Mouse (Mus musculus) right cerebral cortex, adult 18-20 months (tissue): ENCODE measurements around the gene Tsks.

Source experiments
- DNase-seq: peaks from one replicate; pipeline ENCODE4 v3.0.0; 2022; ENCODE audit warnings: mixed read lengths

Gene Tsks

DNA sequence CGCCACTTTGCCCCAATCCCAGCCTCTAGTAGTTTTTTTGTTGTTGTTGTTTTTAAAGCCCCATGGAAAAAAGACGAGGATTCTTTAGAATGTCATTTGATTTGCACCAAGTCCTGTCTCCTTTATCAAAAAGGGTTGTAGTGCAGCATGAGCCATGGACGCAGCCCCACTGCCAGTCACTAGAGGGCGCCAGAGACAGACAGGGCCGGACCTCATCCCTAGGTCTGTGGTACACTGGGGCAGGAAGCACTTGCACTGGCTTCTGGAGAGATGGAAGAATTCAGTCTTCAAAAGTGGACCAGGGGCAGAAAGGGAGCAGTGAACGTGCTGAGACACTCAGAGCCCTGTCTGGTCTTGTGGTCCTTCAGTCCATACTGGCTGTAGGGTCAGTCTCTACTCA is 40.1 kb downstream of the Tsks start:
- peak; percentile 76 for DNase-seq

DNA sequence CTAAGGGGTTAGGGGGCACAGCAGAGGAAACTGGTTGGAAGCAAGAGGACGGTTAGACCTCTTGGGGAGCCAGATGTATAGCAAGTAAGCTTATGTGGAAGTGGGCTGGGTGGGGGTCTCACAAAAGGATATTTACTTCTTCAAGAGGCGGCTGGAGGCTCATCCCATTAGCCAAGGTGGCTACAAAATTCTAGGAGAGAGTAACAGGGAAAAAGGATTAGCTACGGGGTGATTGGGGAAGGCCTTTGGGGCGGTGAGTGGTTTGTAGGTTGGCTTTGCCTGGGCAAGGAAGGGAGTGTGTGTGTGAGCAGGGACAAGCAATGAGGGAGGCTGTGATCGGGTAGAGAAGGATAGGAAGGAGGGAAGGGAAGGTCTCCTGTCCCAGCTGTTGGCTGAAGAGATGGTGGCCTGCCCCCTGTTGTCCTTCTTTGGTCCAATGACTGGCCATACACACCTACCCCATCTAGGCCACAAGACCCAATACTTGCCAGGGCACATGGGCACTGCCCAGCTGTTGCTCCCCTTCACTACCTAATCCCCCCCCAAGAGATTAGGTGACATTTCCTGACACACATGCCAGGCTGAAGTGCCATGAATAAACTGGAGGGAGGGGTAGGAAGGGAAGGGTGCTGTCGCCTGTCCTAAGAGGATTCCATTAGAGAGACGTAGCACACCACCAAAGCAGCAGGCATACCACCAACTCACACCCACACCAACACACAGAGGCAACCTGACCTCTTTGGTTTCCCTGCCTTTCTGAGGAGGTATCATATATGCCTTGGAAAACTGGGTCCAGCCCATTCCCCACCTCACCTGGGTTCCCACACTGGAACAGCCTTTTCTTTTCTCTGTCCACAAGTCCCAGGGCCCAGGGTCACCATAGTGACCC is 41.2 kb downstream of the Tsks start:
- DNase-seq, result no peak

DNA sequence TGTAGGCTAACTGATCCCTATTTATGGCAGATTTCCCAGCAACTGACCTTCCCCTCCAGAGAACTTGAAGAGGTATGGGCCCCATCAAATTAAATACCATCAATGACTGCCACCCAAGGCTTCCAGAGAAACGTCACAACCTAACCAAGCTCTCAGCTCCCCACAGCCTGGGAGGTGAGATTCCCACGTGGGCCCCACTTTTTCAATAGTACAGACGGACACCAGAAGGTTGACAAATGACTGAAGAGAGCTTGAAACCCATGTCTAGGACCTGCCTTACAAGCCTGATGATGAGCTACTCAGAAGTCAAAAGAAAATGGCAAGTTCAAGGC is 41.8 kb downstream of the Tsks start:
- DNase-seq, result no peak

DNA sequence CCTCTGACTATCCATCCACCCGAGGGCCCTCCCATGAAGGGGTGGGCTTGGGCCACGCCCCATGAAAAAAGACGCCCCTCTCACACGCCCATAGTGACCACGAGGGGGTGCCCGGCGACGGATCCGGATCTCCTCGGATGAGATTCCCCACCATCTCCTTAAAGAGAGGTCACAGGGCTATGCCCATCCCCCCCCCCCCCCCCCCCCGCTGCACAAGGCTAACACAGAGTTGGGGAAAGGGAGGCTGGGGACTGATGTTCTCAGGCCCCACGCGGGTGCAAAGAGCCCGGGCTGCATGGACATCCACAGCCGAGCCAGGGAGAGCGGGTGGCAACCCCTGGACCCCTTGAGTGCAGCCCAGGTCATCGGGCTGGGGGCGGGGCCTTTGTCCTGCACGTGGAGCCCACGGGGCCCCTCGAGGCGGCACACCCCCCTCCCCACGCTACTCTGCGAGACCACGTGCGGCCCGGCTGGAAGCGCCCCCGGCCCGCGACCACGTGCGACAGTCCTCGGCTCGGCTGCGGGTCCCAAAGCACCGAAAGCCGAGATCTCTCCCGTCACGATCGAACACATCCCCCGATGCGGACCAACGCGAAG is 42.7 kb downstream of the Tsks start:
- peak; percentile 60 for DNase-seq

DNA sequence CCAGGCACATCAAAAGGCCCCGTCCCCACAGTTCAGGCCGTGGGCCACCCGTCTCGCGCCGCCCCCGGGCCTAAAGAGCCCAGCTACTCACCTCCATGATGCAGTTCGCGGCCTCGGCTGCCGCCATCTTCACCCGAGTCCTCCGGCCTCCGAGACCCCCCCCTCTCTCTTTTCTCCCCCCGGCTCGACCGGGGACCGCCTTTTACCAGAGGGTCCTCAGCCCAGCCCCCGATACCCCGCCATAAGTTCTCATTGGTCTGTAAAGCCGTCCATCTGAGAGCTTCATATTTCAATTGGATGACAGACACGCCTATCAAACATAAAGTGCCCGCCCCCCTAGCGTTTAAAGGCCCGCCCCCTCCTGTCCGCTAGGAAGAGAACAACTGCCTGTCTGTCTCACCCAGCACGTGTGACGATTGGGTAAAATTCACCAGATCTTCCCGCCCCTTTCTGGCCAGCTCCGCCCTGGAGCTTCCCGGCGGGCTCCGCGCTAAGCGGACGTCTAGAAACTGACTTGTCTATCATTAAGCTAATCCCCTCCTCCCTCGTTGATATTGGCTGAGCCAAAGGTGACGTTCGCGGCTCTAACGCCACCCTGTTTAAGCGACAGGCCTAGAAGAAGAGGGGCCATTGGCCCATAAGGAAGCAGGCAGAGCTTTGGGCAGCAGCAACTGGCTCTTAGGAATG is 43.3 kb downstream of the Tsks start, which contains the start of gene Prmt1:
Gene Prmt1 (minus strand): TSS at position 377 of the 687 bp plus-strand sequence.
- peak; percentile 100 for DNase-seq

DNA sequence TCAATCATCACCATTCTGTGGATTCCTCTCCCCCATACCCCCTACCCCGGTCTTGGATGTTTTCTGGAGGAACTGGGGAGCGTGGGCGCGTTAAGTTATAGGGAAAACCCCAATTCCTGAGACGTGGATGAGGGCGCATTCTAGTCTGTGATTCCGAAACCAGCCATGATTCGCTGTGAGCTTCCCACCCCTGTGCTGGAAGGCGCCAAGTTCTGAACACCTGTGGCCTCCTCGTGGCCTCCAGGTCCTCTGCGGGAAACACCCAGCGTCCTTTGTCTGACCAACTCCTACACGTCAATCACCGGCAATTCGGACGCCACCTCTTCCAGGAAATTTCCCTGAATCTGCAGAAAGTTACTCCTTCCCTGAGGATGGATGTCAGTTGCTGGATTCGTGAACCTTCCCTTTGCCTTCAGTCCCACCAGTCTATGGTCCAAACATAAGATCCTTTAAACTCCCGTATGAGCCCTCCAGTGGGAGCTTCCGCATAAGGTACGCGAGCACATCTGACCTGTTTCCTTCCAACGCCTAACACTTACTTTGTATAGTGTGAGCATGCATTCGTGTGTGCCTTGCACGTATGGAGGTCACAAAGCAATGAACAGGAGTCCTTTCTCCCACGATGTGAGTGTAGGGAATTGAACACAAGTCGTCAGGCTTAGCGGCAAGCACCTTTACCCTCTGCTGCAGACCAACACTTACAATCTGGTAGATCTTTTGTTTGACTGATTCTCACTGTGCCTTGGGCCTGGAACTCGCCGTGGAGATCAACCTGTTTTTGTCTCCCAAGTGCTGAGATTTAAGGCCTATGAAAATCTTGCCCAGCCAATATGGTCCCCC is 44.1 kb downstream of the Tsks start:
- no peak for DNase-seq

DNA sequence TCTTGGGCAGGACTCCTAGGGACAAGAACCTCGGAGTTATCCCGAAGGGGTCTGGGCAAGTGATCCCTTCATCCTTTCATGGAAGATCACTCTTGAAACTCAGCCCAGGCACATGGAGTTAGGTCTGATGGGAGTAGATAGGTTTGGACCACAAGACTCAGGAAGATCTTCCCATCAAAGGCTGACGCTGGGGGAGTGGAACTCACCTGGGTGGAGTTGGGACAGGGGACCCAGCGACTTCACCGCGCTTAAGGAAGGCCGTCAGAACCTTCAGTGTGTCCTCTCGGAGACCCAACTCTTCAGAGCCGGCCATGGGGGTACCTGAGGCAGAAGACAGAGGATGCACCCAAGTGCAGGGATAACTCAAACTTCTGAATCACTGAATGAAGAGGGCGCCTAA is 53.7 kb downstream of the Tsks start:
- no peak for DNase-seq

DNA sequence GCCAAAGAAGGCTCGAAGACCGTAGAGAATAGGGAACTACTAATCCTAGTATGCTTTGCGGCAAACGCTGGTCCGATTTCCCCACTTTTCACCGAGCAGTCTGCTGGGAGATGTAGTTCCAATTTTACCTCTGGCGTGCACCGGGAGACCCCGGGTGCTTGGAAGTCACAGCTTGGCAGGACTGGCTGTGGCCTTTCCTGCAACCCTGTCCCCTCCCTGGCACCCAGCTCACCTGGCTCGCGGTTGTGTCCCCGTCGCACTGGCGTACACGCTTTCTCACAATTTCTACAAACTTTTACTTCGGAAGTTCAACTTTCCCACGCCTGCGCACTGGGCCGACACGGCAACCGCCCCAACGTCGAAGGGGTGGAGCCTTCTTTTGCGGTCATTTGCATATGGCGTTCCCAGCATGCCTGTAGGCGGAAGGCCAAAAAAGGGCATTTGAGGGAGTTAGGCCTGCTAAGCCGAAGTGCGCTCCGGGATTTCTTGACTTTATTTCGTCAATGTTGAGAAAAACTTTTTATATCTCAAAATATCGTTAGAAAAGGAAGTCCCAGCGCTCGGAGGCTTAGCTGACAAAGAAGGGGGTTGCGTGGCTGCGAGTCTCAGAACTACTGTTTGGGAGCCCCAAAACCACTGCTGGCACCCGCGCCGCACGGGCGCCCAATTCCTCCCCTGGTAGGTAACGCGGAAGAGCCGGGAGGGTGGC is 54.4 kb downstream of the Tsks start, which contains the start of gene Irf3:
Gene Irf3 (plus strand): TSS at position 418 of the 709 bp plus-strand sequence.
- DNase-seq, result peak; percentile 96

DNA sequence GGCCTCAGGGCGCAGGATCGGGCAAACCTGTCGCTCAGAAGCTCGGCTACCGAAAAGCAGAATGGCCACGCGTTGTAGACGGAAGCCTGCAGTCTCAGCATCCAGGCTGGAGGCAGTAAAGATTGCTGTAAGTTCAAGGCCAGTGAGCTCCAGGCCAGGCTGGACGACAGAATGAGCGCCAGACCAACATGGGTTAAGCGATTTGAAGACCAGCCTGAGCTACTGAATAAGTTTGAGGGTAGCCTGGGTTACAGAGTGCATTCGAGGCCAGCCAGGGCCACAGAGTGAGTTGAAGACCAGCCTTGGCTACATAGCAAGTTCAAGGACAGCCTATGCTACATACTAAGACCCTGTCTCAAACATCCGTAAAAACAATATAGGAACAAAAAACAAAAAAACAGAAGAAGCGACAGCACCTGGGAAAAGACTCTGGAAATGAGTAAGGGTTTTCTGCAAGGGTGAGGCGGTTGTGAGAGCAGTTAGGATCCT is 55.0 kb downstream of the Tsks start:
- DNase-seq, result no peak

DNA sequence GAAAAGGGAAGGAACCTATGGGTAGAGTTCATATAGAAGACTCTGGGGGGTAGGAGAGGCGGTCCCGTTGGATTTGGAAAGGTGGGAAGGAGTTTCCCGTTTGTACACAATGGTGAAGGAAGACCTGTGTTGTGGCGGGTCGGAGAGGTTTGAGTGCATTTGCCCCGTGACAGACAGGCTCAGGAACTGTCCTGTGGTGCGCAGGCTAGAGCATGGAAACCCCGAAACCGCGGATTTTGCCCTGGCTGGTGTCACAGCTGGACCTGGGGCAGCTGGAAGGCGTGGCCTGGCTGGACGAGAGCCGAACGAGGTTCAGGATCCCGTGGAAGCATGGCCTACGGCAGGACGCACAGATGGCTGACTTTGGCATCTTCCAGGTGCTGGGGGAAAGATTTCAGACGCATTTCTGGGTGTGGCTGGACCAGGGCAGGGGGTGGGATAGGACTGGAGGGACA is 55.5 kb downstream of the Tsks start, which contains the start of gene Bcl2l12:
Gene Bcl2l12 (minus strand): TSS at position 212 of the 455 bp plus-strand sequence.
- DNase-seq, result no peak

DNA sequence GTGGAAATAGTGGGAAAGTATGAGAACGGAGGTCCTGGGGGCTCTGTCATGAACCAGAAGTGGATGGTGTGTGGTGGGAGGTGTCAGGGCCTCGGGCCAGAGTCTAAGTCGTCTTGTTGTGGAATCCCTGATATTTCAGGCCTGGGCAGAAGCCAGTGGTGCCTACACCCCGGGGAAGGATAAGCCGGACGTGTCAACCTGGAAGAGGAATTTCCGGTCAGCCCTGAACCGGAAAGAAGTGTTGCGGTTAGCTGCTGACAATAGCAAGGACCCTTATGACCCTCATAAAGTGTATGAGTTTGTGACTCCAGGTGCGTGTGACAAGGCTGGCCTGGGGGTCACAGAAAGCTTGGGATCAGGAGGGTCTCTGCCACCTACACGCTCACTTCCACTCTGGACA is 56.7 kb downstream of the Tsks start:
- no peak for DNase-seq

DNA sequence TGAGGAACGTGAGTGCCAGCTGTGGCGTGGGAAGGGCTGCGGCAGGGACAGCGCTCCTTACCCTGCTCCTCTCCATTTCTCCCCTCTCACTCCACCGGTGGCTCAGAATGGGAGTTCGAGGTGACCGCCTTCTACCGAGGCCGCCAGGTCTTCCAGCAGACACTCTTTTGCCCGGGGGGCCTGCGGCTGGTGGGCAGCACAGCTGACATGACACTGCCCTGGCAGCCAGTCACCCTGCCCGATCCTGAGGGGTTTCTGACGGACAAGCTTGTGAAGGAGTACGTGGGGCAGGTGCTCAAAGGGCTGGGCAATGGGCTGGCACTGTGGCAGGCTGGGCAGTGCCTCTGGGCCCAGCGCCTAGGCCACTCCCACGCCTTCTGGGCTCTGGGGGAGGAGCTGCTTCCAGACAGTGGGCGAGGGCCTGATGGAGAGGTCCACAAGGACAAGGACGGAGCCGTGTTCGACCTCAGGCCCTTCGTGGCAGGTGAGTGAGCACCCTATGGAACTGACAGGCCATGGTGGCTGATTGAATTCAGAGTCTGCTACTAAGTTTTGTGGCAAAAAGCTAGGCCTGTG is 57.6 kb downstream of the Tsks start:
- no peak for DNase-seq

DNA sequence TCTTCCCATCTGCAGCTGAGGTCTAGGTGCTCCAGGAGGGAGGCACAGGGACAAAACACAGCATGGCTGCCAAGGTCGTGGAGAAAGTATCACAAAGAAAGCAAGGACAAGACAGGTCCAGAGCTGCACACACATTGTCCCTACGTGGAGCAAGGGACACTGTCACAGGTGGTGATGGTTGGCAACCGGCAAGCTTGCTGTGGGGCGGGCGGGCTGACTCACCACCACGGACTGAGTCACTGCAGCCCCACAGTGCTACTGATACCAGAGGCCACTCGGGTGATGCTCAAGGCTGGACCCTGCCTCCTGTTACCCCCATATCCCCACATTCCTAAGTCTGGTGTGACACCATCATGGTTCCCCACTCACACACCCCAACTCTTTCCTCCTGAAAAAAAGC is 59.4 kb downstream of the Tsks start:
- DNase-seq, result no peak

DNA sequence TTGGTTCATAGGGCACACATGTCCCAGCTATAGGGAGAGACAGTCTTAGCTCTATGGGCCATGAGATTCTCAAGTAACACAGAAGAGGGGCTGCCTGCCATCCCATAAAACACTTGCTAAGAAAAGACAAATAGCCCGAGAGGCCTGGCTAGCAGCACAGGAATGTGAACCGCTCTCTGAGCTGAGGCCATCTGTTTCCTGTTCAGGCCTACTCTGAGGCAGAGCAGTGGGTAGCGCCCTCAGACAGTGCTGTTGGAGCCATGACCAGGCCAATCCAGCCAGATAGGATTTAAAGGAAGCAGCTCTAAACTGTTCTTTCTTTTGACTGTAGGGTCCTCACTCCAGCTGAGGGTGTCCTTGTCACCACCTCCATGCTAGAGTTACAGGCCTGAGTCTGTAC is 61.5 kb downstream of the Tsks start:
- DNase-seq, result no peak

DNA sequence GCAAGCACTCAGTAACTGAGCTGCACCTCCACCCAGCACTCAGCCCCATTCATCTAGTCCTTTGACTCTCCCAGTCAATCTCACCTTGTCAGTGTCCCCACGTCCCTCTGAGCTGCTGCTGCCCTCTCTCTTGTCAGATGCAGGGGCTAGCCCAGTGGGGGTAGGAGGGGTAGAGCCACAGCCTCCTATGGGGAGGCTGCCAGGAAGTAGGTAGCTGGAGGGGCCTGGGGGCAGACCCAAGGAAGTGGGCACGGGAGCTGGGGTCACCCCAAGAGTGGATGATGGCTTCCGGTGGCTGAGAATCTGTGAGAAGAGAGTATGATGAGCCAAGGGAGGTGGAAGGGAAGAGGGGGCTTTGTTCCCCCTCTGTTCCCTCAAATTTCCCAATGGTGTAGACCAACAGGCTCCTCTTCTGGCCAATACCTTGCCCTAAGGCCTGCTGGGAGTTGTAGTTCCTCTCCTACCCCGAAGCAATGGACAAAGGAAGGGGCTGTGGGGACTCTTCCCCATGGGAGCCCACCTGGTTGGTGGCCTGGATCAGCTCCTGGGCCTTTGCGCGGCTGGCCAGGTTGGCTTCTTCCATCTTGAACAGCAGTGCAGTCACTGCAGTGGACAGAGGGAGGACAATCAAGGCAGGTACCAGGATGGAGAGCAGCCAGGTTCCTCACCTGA is 62.5 kb downstream of the Tsks start:
- no peak for DNase-seq

DNA sequence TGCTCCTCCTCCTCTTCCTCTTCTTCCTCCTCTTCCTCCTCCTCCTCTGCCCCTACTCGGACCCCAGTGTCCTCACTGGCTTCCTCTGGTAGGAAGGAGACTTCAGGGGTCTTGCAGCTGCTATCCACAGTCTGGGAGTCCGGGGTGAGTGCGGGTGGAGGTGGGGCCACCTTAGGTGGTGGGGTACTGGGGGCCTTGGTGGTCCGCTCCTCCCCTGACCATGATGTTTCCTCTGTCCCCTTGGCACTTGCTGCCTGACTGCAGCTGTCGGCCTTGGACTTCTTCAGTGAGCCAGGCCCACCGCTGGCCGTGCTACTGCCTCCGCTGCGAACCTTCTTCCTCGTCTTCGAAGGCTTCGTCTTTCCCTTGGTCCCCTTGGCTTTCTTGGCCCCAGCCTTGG is 63.5 kb downstream of the Tsks start:
- DNase-seq, result no peak

DNA sequence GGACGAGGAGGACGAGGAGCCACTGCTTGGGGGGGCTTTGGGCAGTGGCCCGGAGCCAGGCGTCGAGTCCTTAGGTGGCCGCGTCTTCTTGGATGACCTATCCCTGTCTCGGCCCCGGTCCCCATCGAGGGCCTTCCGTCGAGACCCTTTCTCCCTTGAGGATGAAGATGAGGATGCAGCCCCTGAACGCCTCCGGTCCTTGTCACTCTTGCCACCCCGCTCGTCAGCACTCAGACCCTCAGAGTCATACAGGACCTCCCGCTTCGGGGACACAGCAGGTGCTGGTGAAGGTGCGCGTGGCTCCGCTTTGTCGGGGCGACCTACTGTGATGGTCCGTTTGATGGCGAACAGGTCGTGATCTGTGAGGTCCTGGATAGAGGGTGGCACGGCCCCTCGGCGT is 64.1 kb downstream of the Tsks start:
- DNase-seq, result no peak
